Mouse (Mus musculus) megakaryocyte, embryonic 14.5 days (primary cell): ENCODE measurements at regions not wholly inside any gene's neighbourhood (a gene's known extent, or its start where the extent isn't known, plus 50 kb on each side); places are given as distances from the start of the nearest gene placed in this dataset.

Source experiments
- FLI1 ChIP-seq: IDR thresholded peaks from 2 replicates; pipeline ENCODE4 v1.6.1; 2012; ENCODE audit warnings: low read length, inconsistent platforms, mixed read lengths
- GATA1 ChIP-seq: IDR thresholded peaks from 3 replicates; pipeline ENCODE4 v1.6.1; 2012; ENCODE audit warnings: mixed read lengths, low read length, inconsistent platforms, borderline replicate concordance

DNA sequence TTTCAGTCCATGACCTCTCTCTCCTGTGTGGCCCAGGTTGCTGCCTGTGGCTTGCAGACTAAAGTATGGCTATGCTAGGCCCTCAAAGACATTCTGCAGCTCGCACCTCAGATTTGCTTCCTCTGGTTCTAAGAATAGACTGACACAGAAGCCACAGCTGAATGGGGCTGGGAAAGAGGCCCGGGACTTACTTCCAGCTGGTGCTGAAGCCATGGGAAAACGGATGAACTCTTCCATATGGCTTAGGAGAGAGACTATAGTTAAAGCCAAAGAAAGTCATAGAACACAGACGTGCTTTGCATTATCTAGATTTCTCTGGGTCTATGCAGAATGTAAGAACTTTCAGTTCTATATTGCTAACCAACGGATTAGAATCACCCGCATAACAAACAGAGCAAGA, 107.7 kb downstream of the Fasl start:
- no peak for TF ChIP-seq GATA1
- no peak for TF ChIP-seq FLI1
